Mouse (Mus musculus): ENCODE measurements around the gene Nudt8. TPM values are rescaled to one million over a fixed set of nuclear protein-coding genes. Genes with fewer than 3 reads are reported as not detected.
"Not testable (repeated sequence)": the region's sequence is repeated elsewhere in the genome, so short reads cannot be mapped to it uniquely, and the experiment has no call there.

Gene Nudt8
- polyA plus RNA-seq, 1 experiment from 2014 or later, result 25.5 TPM

GRCm38 (mm10) chr19:4047859-4048258, 47.5 kb downstream of the Nudt8 start:
- no peak for ATAC-seq
- Histone ChIP-seq H3K27ac (ENCODE audit: low read depth, low read length) (no peak overlapping the region), H3K9me3 (ENCODE audit: control insufficient read depth, low read length) (no peaks in the 10 kb centered on the region), H3K9ac (ENCODE audit: low read depth, low read length) (no peak overlapping the region), H3K4me1 (ENCODE audit: control insufficient read depth, insufficient read depth, low read depth, low read length) (no peaks in the 10 kb centered on the region), H3K4me2 (ENCODE audit: low read length) (no peak overlapping the region), H3K27me3 (replicated peaks; ENCODE audit: control insufficient read depth, insufficient read depth, low read length) (no peaks in the 10 kb centered on the region), H3K4me3 (ENCODE audit: low read length) (no peak overlapping the region), H3K36me3 (ENCODE audit: control insufficient read depth, insufficient read depth, low read length) (no peaks in the 10 kb centered on the region)
- 19% methylated on average over 4 of the region's 4 CpGs for WGBS

GRCm38 (mm10) chr19:4049069-4049468, 48.7 kb downstream of the Nudt8 start:
- not testable (repeated sequence) for H3K36me3 ChIP-seq (ENCODE audit: control insufficient read depth, insufficient read depth, low read length); H3K4me1 ChIP-seq (ENCODE audit: control insufficient read depth, insufficient read depth, low read depth, low read length); H3K27ac ChIP-seq (ENCODE audit: low read depth, low read length); ATAC-seq; H3K4me3 ChIP-seq (ENCODE audit: low read length); H3K27me3 ChIP-seq (replicated peaks; ENCODE audit: control insufficient read depth, insufficient read depth, low read length); H3K4me2 ChIP-seq (ENCODE audit: low read length); H3K9ac ChIP-seq (ENCODE audit: low read depth, low read length); H3K9me3 ChIP-seq (ENCODE audit: control insufficient read depth, low read length)
- WGBS, result 78% methylated on average over 5 of the region's 5 CpGs

GRCm38 (mm10) chr19:4051016-4051415, 50.6 kb downstream of the Nudt8 start:
- 95% methylated on average over 5 of the region's 5 CpGs for WGBS
- Histone ChIP-seq H3K4me1 (ENCODE audit: control insufficient read depth, insufficient read depth, low read depth, low read length) (no peaks in the 10 kb centered on the region), H3K9ac (ENCODE audit: low read depth, low read length) (no peak overlapping the region), H3K27me3 (replicated peaks; ENCODE audit: control insufficient read depth, insufficient read depth, low read length) (no peaks in the 10 kb centered on the region), H3K4me2 (ENCODE audit: low read length) (no peak overlapping the region), H3K9me3 (ENCODE audit: control insufficient read depth, low read length) (no peaks in the 10 kb centered on the region), H3K36me3 (ENCODE audit: control insufficient read depth, insufficient read depth, low read length) (no peaks in the 10 kb centered on the region), H3K27ac (ENCODE audit: low read depth, low read length) (no peak overlapping the region), H3K4me3 (ENCODE audit: low read length) (no peak overlapping the region)
- ATAC-seq, result no peak

Other genes starting within 250 kb of the Nudt8 start
- gene Kmt5b, start 233.2 kb upstream of the Nudt8 start, polyA plus RNA-seq (2015; fragmentation: Nextera tagmentation; extraction: Ambion mirVana), result 32.4 and 41.3 TPM in 2 replicates
- gene Chka, start 148.8 kb upstream of the Nudt8 start, polyA plus RNA-seq (2015; fragmentation: Nextera tagmentation; extraction: Ambion mirVana), result 56.1 and 56.3 TPM in 2 replicates
- gene Tcirg1, start 93.4 kb upstream of the Nudt8 start, polyA plus RNA-seq (2015; fragmentation: Nextera tagmentation; extraction: Ambion mirVana), result 18.9 and 21.2 TPM in 2 replicates
- gene Ndufs8, start 87.8 kb upstream of the Nudt8 start, polyA plus RNA-seq (2015; fragmentation: Nextera tagmentation; extraction: Ambion mirVana), result 307 and 320 TPM in 2 replicates
- gene Aldh3b1, start 70.8 kb upstream of the Nudt8 start, polyA plus RNA-seq (2015; fragmentation: Nextera tagmentation; extraction: Ambion mirVana), result 2.2 and 3.1 TPM in 2 replicates
- gene Unc93b1, start 65.4 kb upstream of the Nudt8 start, polyA plus RNA-seq (2015; fragmentation: Nextera tagmentation; extraction: Ambion mirVana), result 12.4 and 14.1 TPM in 2 replicates
- gene Aldh3b3, start 41.9 kb upstream of the Nudt8 start, polyA plus RNA-seq (2015; fragmentation: Nextera tagmentation; extraction: Ambion mirVana), result not detected in 2 replicates
- 0.44 and 0.66 TPM in 2 replicates for gene Aldh3b2, start 28.3 kb upstream of the Nudt8 start, polyA plus RNA-seq (2015; fragmentation: Nextera tagmentation; extraction: Ambion mirVana)
- gene Acy3, start 14.0 kb upstream of the Nudt8 start, polyA plus RNA-seq (2015; fragmentation: Nextera tagmentation; extraction: Ambion mirVana), result 2.9 and 3.1 TPM in 2 replicates
- 0.67 and 0.89 TPM in 2 replicates for gene Tbx10, start 7.8 kb upstream of the Nudt8 start, polyA plus RNA-seq (2015; fragmentation: Nextera tagmentation; extraction: Ambion mirVana)
- 3.5 and 4.3 TPM in 2 replicates for gene Gm49405, start within 50 bp of the Nudt8 start, polyA plus RNA-seq (2015; fragmentation: Nextera tagmentation; extraction: Ambion mirVana)
- gene Doc2g, start 2.7 kb downstream of the Nudt8 start, polyA plus RNA-seq (2015; fragmentation: Nextera tagmentation; extraction: Ambion mirVana), result 4.9 and 6.6 TPM in 2 replicates
- gene Ndufv1, start 12.2 kb downstream of the Nudt8 start, polyA plus RNA-seq (2015; fragmentation: Nextera tagmentation; extraction: Ambion mirVana), result 265 and 277 TPM in 2 replicates
- gene Gstp1, start 37.4 kb downstream of the Nudt8 start, polyA plus RNA-seq (2015; fragmentation: Nextera tagmentation; extraction: Ambion mirVana), result 569 and 604 TPM in 2 replicates
- gene Gstp2, start 45.4 kb downstream of the Nudt8 start, polyA plus RNA-seq (2015; fragmentation: Nextera tagmentation; extraction: Ambion mirVana), result 2.5 and 2.6 TPM in 2 replicates
- 0.26 TPM in 1 of 2 replicates, not detected in the other for gene Gstp3, start 59.0 kb downstream of the Nudt8 start, polyA plus RNA-seq (2015; fragmentation: Nextera tagmentation; extraction: Ambion mirVana)
- gene Cabp2, start 81.0 kb downstream of the Nudt8 start, polyA plus RNA-seq (2015; fragmentation: Nextera tagmentation; extraction: Ambion mirVana), result not detected in 2 replicates
- gene Cdk2ap2, start 96.6 kb downstream of the Nudt8 start, polyA plus RNA-seq (2015; fragmentation: Nextera tagmentation; extraction: Ambion mirVana), result 85.4 and 86.4 TPM in 2 replicates
- 87.3 and 91.9 TPM in 2 replicates for gene Pitpnm1, start 99.4 kb downstream of the Nudt8 start, polyA plus RNA-seq (2015; fragmentation: Nextera tagmentation; extraction: Ambion mirVana)
- 109 and 113 TPM in 2 replicates for gene Aip, start 125.3 kb downstream of the Nudt8 start, polyA plus RNA-seq (2015; fragmentation: Nextera tagmentation; extraction: Ambion mirVana)
- gene Gpr152, start 139.2 kb downstream of the Nudt8 start, polyA plus RNA-seq (2015; fragmentation: Nextera tagmentation; extraction: Ambion mirVana), result not detected in 2 replicates
- 0.24 and 0.29 TPM in 2 replicates for gene Cabp4, start 143.5 kb downstream of the Nudt8 start, polyA plus RNA-seq (2015; fragmentation: Nextera tagmentation; extraction: Ambion mirVana)
- gene Coro1b, start 148.0 kb downstream of the Nudt8 start, polyA plus RNA-seq (2015; fragmentation: Nextera tagmentation; extraction: Ambion mirVana), result 116 and 122 TPM in 2 replicates
- gene Ptprcap, start 153.0 kb downstream of the Nudt8 start, polyA plus RNA-seq (2015; fragmentation: Nextera tagmentation; extraction: Ambion mirVana), result 0.41 and 0.63 TPM in 2 replicates
- 54.1 and 57.0 TPM in 2 replicates for gene Rps6kb2, start 162.8 kb downstream of the Nudt8 start, polyA plus RNA-seq (2015; fragmentation: Nextera tagmentation; extraction: Ambion mirVana)
- gene Carns1, start 174.9 kb downstream of the Nudt8 start, polyA plus RNA-seq (2015; fragmentation: Nextera tagmentation; extraction: Ambion mirVana), result 6.5 and 7.9 TPM in 2 replicates
- 0.54 and 1.1 TPM in 2 replicates for gene Tbc1d10c, start 190.7 kb downstream of the Nudt8 start, polyA plus RNA-seq (2015; fragmentation: Nextera tagmentation; extraction: Ambion mirVana)
- 604 and 614 TPM in 2 replicates for gene Ppp1ca, start 191.5 kb downstream of the Nudt8 start, polyA plus RNA-seq (2015; fragmentation: Nextera tagmentation; extraction: Ambion mirVana)
- gene Rad9a, start 201.1 kb downstream of the Nudt8 start, polyA plus RNA-seq (2015; fragmentation: Nextera tagmentation; extraction: Ambion mirVana), result 25.0 and 26.5 TPM in 2 replicates
- 1.0 and 1.1 TPM in 2 replicates for gene Clcf1, start 213.7 kb downstream of the Nudt8 start, polyA plus RNA-seq (2015; fragmentation: Nextera tagmentation; extraction: Ambion mirVana)
- gene AC109138.7, start 213.8 kb downstream of the Nudt8 start, polyA plus RNA-seq (2015; fragmentation: Nextera tagmentation; extraction: Ambion mirVana), result not detected in 2 replicates
- gene Pold4, start 231.3 kb downstream of the Nudt8 start, polyA plus RNA-seq (2015; fragmentation: Nextera tagmentation; extraction: Ambion mirVana), result 21.3 and 24.0 TPM in 2 replicates